Mouse (Mus musculus) thymus, postnatal 14 days (tissue): ENCODE results near the gene Adra1b.

Source experiments
- DNase-seq: peaks from one replicate; pipeline ENCODE4 v3.0.0; 2021

Gene Adra1b

DNA sequence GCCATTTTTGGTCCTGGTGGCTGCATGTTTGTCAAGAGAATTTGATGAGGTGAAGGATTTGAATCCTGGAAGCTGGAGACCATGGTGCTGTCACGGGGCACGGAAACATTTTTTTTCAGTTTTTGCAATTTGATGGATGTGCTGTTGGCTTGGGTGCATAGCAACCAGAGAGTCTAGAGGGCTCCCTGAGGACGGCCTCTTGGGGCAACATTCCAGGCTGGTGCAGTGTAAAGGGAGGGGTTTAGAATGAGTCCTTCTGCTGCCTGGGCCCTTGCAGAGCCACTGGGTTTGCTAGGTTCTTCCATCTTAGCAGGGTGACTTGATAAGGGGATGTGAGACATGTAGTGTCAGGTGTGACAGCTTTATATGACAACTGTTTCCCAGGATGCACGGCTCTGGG lies 8.5 kb downstream of the Adra1b start:
- DNase-seq, result no peak

GRCm38 (mm10) chr11:43891457-43891856 lies 9.6 kb downstream of the Adra1b start:
- DNase-seq, result no peak

GRCm38 (mm10) chr11:43889208-43889915 lies 11.6 kb downstream of the Adra1b start:
- no peak for DNase-seq

GRCm38 (mm10) chr11:43888736-43889135 lies 12.3 kb downstream of the Adra1b start:
- DNase-seq, result no peak

- DNase-seq, result no peak
Observed at GRCm38 (mm10) chr11:43887597-43887996, 13.4 kb downstream of the Adra1b start.

GRCm38 (mm10) chr11:43884521-43884920 lies 16.5 kb downstream of the Adra1b start:
- no peak for DNase-seq

GRCm38 (mm10) chr11:43883641-43884181 lies 17.3 kb downstream of the Adra1b start:
- DNase-seq, result no peak

GRCm38 (mm10) chr11:43877211-43877610 lies 23.8 kb downstream of the Adra1b start:
- no peak for DNase-seq

DNA sequence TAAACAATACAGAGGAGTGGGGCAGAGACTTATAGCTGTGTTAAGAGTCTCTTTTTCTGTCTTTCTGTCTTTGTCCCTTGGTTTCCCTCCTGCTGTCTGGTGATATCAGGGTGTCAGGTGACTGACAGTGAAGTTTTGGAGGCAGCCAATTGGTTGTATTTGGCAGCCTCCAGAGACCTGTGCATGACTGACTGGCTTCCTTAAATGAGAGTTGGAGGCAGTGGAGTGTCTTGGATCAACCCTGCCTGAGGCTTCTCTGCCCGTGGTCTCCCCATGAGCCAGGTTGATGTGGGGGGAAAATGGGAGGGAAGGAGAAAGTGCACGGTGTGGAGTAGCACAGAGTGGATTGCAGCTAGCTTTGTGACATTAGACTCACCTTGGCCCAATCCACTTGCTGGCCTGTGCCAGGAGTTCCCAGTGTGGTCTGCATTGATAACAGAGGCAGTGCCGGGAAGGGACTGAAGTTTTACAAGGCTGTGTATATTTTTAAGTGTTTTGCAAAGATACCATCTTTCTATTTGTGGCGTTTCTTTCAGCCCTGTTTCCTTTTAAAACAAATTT lies 33.2 kb downstream of the Adra1b start:
- no peak for DNase-seq

DNA sequence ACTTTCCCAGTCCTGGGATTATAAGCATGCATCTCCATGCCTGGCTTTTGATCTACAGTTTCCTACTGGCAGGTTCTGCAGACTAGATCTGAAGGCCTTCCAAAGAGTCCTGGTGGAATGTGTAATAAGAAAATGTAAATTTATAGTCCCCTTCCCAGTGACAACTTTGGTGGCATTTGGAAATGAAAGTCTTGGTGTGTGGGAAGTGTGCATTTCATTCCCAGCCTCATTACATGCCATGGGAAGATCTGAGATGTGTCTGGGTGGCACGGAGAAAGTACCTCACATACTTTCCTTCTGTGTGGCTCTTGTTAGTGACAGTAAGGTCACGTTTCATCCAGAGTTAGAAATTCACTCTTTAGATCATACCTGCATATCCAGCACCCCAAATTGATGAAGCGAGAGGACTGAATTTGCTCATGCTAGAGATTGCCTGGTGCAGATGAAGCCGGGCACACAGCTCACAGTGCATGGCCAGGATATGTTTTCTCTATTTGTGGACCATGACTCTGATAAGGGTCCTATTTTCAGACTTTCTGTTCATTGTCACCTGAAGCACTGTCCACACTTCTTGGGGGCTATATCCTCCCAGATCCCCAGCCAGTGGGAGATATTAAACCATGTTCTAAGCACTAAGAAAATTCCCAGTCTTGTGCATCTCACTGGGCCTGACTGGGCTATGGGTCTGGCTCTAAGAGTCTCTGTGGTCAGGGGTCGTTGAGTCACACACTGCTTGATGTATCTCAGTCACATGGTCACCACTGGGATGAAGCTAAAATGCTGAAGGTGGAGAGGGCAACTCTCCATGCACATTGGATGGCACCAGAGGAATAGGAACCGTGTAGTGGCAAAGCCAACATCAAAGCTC lies 35.5 kb downstream of the Adra1b start:
- DNase-seq, result no peak

DNA sequence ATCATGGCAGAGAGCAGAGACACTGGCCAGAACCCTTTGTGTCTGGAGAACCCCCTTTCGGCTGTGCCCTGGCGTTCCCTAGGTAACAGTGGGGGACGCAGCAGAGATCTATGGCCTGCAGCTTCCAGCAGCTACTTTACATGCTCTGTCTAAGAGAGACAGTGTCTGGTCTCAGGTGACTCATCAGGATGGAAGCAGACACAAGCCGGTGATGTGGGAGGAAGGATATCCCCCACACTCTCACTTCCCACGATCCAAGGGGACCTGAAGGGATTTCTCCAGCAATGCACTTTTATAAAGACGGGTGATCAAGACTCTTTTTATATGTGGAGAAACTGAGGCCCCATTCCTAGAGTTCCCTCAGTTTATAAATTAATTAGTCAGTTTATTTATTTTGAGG lies 48.0 kb downstream of the Adra1b start:
- no peak for DNase-seq

- no peak for DNase-seq
Observed at GRCm38 (mm10) chr11:43848056-43848455, 53.0 kb downstream of the Adra1b start.

DNA sequence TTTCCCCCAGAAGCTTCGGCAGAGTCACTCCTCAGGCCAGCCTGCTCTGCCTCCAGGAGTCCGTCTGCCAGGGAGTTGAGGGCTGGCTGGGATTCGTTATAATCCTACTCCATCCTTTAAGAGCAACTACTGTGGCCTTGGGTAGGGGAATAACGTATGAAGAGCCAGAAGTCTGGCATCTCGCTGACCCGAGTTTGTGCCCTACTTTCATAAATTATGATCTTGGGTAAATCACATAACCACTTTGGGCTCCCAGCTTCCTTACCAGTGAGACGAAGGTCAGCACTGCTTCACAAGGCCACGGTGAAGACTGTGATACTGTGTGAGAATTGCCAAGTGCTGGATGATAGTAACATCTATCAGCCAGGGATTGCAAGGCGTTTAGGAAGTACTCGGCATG lies 59.4 kb downstream of the Adra1b start:
- DNase-seq, result no peak

- no peak for DNase-seq
Observed at GRCm38 (mm10) chr11:43840491-43840890, 60.5 kb downstream of the Adra1b start.

GRCm38 (mm10) chr11:43835880-43836740 lies 64.9 kb downstream of the Adra1b start:
- DNase-seq, result peak; percentile 48

- no peak for DNase-seq
Observed at GRCm38 (mm10) chr11:43835456-43835855, 65.6 kb downstream of the Adra1b start.

GRCm38 (mm10) chr11:43834531-43834930 lies 66.5 kb downstream of the Adra1b start:
- DNase-seq, result no peak

- no peak for DNase-seq
Observed at GRCm38 (mm10) chr11:43831530-43831929, 69.5 kb downstream of the Adra1b start.

- DNase-seq, result no peak
Observed at GRCm38 (mm10) chr11:43826769-43827168, 74.2 kb downstream of the Adra1b start.

DNA sequence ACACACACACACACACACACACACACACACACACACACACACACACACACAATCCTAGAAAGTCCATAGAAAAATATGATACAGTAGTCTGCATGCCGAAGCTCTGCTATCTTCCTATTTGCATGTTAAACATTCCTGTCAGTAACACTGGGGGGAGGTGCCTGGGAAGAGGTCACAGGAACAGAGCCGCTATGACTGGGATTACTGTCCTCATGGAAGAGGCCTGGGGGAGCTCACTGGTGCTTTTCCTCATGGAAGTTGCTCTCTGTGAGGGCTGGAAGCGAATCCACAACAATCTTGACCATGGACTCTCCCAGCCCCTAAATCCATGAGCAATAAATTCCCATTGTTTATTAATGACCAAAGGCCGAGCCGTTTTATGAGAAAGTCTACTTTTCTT lies 77.7 kb downstream of the Adra1b start:
- no peak for DNase-seq

DNA sequence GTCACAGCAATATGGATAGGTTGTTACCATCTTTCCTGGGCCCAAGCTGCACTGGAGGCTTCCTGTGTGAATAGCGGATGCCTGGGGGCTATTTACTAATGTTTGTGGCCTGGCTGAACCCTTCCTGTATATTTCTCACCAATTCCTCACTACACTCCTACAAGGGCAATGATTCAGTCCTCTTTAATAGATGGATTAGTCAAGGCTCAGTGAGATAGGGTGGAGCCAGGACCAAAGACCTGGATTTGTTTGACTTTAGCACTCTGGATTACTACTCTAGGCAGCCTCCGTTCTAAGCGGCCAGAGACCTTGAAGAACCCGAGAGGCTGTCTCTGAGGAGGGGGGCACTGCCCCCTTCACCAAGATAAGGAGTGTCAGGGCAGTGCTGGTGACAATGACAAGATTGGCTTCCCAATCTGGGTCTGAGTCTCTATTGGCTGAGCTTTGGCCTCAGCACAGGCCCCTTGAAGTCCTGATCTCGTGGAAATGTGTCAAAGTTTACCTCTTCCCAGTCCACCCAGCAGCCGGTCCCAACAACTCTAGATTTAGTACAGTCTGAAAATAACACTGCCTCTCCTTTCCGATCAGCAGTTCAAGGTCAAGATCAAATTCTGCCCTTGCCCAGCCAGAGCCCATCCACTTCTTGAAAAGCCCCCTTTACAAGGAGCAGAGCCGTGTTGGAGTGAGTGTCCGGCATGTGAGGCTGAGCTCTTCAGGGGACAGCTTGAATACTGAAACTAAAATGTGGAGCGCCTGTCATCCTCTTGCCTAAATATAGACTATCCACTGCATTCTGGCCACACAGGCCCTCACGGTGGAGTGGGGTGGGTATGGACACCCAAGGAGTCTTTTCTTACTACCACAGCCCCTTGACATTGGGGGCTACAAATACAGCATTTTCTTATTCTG lies 80.2 kb downstream of the Adra1b start:
- no peak for DNase-seq
